Mouse (Mus musculus): ENCODE measurements around the gene Ccdc32.

DNA sequence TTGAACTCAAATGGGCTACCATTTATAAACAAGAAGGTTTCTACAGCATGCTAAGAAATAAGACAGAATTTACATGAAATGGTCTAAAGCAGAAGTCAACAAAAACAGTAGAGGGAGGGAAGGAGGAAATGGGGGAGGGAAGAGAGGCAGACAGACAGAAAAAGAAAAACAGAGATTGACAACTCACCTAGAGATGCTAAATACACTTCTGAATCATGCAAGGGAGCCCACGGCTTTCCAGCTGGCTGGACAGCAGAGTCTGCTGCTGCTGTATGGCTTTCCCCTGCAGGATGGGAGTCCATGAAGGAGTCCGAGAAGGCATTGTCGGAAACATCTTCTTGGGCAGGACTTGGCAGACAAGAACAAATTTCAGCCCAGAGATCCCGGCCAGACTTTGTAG lies 2.2 kb downstream of the Ccdc32 start:
- TF ChIP-seq CTCF (IDR thresholded peaks at IDR 0.05) (no peak), EP300 (IDR thresholded peaks at IDR 0.05) (no peak)
